Mouse (Mus musculus): ENCODE measurements around the gene St7. TPM values are rescaled to one million over a fixed set of nuclear protein-coding genes. Genes with fewer than 3 reads are reported as not detected.

The St7 gene
- polyA plus RNA-seq, 1 experiment from 2014 or later: 19.7 TPM

DNA sequence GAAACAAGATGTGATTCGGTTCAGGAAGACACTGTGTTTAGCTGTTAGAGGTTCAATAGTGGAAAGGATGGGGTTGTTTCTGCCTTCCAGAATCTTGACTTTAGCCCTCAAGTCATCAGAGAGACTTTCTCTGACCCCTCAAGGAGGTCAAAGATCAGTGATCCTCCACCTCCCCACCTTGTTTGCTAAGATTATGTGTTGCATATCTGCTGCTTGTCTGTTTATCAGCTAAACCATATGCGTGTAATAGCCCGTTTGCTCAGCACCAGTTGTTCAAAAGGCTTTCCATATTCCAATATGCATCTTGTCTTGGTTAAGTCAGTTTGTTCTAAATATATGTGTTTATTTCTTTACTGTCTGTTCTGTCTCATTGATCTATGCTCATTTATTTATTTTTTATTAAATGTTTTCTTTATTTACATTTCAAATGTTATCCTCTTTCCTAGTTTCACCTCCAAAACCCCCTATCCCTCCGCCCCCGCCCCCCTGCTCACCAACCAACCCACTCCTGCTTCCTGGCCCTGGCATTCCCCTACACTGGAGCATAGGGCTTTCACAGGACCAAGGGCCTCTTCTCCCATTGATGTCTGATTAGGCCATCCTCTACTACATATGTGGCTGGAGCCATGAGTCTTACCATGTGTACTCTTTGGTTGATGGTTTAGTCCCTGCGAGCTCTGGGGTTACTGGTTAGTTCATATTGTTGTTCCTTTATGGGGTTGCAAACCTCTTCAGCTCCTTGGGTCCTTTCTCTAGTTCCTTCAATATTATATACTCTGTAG, 84.5 kb downstream of the St7 start:
- H3K36me3 ChIP-seq: no peaks in the 10 kb centered on the region
- no peaks in the 10 kb centered on the region for H3K9me3 ChIP-seq (replicated peaks)
- no peak overlapping the region for H3K27ac ChIP-seq
- WGBS: 97% methylated on average over 6 of the region's 6 CpGs
- no peaks in the 10 kb centered on the region for H3K4me1 ChIP-seq
- DNase-seq (ENCODE audit: low spot score): no peak
- H3K27me3 ChIP-seq (ENCODE audit: low read depth, poor library complexity, severe bottlenecking): no peaks in the 10 kb centered on the region
- H3K4me3 ChIP-seq: no peak overlapping the region

DNA sequence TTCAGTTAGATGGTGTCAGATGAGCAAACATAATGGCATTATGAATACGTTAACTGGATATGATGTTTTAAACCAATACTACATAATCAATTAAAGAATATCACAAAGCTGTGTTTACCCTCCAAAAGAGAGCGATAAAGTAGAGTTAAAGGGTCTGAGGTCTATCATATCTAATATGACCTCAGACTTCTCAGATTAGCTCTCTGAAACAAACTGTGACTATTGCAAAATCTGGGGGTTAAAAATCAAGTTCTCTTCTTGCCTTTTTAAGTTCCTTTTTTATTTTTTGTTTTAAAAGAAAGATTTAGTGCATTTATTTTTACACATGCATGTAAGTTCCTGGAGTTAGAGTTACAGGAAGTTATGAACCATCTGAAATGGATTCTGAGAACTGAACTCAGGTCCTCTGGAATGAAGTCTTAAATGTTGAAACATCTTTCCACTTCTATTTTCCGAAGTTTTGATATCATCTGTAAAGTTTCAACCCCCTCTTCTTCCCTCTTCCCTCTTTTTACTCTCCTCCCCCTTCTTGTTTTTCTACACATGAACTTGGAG, 86.0 kb downstream of the St7 start:
- no peak for DNase-seq (ENCODE audit: low spot score)
- Histone ChIP-seq H3K27me3 (ENCODE audit: low read depth, poor library complexity, severe bottlenecking) (no peaks in the 10 kb centered on the region), H3K36me3 (no peaks in the 10 kb centered on the region), H3K4me3 (no peak overlapping the region), H3K27ac (no peak overlapping the region), H3K9me3 (replicated peaks) (no peaks in the 10 kb centered on the region), H3K4me1 (no peaks in the 10 kb centered on the region)
- 91% methylated on average over 3 of the region's 3 CpGs for WGBS

DNA sequence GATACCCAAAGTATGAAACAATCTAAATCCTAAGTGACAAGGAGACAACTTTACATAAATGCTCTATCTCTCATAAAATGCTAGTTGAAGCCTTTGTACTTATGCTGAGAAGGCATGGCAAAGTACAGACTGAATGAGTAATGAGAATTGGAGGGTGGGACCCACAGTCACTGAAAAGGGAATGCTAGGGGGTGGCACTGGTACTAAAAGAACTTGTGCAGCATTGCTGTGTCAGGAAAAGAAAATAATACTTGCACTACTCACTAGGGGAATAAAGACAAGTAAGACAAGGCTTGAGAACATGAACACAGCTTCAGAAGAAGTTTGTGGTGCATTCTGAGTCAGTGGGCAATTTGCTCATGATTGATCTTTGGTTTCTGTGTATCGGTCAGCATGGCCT, 90.8 kb downstream of the St7 start:
- Histone ChIP-seq H3K4me3 (no peak overlapping the region), H3K27ac (no peak overlapping the region), H3K27me3 (ENCODE audit: low read depth, poor library complexity, severe bottlenecking) (no peaks in the 10 kb centered on the region), H3K4me1 (0 out of 2 replicates have a peak, but pooled peaks cover 5% of the 10 kb centered on the region), H3K9me3 (replicated peaks) (no peaks in the 10 kb centered on the region), H3K36me3 (no peaks in the 10 kb centered on the region)
- 87% methylated on average over 1 of the region's 1 CpGs for WGBS
- DNase-seq (ENCODE audit: low spot score): no peak

DNA sequence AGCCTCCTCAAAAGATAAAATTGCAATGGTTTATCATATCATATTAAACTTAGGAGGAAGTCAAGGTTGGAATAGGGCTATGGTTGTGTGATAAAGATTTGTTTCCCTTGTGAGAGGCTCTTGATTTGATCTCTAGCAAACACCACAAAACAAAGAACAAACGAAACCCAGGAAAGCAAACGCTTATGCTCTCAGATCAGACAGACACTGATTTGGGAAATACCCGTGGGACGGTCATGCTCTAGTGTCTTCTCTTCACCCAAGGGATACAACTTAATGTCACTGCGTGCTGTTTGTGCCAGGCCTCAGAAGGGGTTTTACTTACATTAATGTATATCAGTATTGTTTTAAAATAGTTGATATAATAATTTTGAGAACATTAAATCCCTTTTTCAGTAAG, 91.8 kb downstream of the St7 start:
- no peak for DNase-seq (ENCODE audit: low spot score)
- H3K27me3 ChIP-seq (ENCODE audit: low read depth, poor library complexity, severe bottlenecking): no peaks in the 10 kb centered on the region
- 95% methylated on average over 5 of the region's 5 CpGs for WGBS
- no peaks in the 10 kb centered on the region for H3K36me3 ChIP-seq
- no peak overlapping the region for H3K27ac ChIP-seq
- H3K9me3 ChIP-seq (replicated peaks): no peaks in the 10 kb centered on the region
- H3K4me1 ChIP-seq: 0 out of 2 replicates have a peak, but pooled peaks cover 5% of the 10 kb centered on the region
- no peak overlapping the region for H3K4me3 ChIP-seq

DNA sequence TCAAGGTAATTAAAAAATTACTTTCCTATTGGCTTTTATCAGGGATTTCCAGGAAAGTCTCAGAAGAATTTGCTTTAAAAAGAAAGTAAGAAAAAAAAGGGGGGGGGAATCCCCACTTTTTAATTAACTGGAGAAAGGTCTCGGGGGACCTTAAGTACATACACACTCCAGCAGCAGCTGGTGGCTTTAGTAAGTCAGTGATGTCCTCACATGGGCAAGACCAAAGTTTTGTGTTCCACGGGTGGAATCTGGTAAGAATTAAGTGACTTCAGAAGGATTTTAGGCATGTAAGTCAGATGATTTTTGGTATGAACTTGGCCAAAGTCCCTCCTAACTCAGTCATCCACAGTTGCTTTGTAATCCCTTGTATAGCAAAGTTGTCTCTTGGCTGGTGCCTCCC, 92.5 kb downstream of the St7 start:
- no peak overlapping the region for H3K4me3 ChIP-seq
- no peak for DNase-seq (ENCODE audit: low spot score)
- H3K4me1 ChIP-seq: 0 out of 2 replicates have a peak, but pooled peaks cover 5% of the 10 kb centered on the region
- 67% methylated on average over 2 of the region's 2 CpGs for WGBS
- no peaks in the 10 kb centered on the region for H3K9me3 ChIP-seq (replicated peaks)
- H3K27me3 ChIP-seq (ENCODE audit: low read depth, poor library complexity, severe bottlenecking): no peaks in the 10 kb centered on the region
- H3K27ac ChIP-seq: no peak overlapping the region
- no peaks in the 10 kb centered on the region for H3K36me3 ChIP-seq

DNA sequence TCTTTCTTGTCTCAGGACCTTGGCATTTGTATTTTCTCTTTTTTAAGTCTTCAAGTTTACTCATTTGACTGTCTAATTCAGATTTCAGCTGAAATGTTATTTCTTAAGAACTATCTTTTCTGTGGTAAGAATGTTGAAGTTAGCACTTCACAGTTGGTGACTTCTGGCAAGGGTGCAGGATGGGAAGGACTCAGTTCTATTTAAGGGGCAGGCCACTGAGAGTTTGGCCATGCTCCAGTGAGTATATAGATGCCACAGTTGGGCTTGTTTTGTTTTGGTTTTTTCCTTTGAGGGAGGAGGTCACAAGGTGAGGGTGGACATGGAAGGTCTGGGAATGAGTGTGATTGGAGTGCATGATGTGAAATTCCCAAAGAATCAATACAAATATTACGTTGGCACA, 95.1 kb downstream of the St7 start:
- Histone ChIP-seq H3K27me3 (ENCODE audit: low read depth, poor library complexity, severe bottlenecking) (no peaks in the 10 kb centered on the region), H3K27ac (no peak overlapping the region), H3K4me1 (0 out of 2 replicates have a peak, but pooled peaks cover 5% of the 10 kb centered on the region), H3K4me3 (no peak overlapping the region), H3K36me3 (no peaks in the 10 kb centered on the region), H3K9me3 (replicated peaks) (no peaks in the 10 kb centered on the region)
- DNase-seq (ENCODE audit: low spot score): no peak
- WGBS: 96% methylated on average over 1 of the region's 1 CpGs

DNA sequence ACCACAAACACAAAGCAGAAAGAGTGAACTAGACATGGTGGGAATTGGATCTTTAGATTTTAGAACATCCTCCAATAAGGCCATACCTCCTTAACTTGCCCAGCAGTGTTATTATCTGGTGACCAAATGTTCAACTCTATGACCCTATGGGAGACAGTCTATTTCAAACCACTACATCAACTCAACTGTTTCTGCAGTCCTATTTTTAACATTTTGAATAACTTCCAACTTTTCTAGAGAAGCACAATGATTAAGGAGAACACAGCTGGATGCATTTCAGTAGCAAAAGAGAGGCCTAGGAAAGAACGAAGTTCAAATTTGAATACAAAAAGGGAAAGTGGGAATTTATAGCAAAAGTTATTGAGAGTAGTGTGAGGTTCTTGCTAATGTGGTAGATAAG, 97.5 kb downstream of the St7 start:
- Histone ChIP-seq H3K36me3 (no peaks in the 10 kb centered on the region), H3K27ac (no peak overlapping the region), H3K9me3 (replicated peaks) (no peaks in the 10 kb centered on the region), H3K27me3 (ENCODE audit: low read depth, poor library complexity, severe bottlenecking) (no peaks in the 10 kb centered on the region), H3K4me3 (no peak overlapping the region), H3K4me1 (0 out of 2 replicates have a peak, but pooled peaks cover 3% of the 10 kb centered on the region)
- WGBS: 85% methylated on average over 1 of the region's 1 CpGs
- no peak for DNase-seq (ENCODE audit: low spot score)

DNA sequence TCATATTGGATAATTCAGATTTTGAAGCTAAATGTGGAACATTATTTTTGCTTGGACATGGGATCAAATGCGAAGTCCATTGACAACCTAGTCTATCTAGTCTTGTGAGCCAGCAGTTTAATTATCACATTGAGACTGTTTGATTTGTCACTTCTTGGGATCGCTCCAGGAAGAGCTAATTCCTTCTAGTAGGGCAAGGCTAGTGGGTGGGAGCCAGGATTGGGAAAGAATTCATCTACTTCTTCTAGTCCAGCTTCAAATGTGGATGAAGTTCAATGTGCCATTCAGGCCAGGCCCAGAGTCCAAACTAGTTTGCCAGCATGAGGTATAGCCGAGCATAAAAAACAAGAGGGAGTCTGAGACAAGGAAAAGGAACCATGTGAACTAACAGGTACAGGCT, 100.7 kb downstream of the St7 start:
- no peak overlapping the region for H3K27ac ChIP-seq
- H3K36me3 ChIP-seq: no peaks in the 10 kb centered on the region
- H3K4me3 ChIP-seq: no peak overlapping the region
- no peaks in the 10 kb centered on the region for H3K4me1 ChIP-seq
- H3K27me3 ChIP-seq (ENCODE audit: low read depth, poor library complexity, severe bottlenecking): no peaks in the 10 kb centered on the region
- no peaks in the 10 kb centered on the region for H3K9me3 ChIP-seq (replicated peaks)
- WGBS: 90% methylated on average over 3 of the region's 3 CpGs
- DNase-seq (ENCODE audit: low spot score): no peak

DNA sequence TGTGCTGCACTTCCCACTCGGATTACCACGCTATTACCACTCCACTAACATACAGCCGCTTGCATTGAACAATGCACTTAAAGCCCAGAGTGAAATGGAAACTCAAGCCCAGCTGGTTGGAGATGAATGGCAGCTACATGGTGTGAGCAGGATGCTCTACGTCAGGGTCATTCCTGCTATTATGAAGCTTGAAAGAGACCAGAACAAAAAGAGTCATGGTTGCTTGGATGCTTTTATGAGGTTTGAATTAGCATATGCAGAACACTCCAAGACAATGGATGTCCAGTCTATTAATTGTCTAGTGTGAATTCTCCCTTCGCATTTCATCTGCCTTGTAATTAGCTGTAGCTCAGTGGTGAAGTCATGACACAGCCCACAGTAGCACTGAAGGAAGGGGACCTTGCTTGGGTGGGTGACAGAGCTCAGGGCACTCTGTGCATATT, 104.6 kb downstream of the St7 start:
- Histone ChIP-seq H3K4me1 (no peaks in the 10 kb centered on the region), H3K27me3 (ENCODE audit: low read depth, poor library complexity, severe bottlenecking) (no peaks in the 10 kb centered on the region), H3K4me3 (no peak overlapping the region), H3K9me3 (replicated peaks) (no peaks in the 10 kb centered on the region), H3K36me3 (no peaks in the 10 kb centered on the region), H3K27ac (no peak overlapping the region)
- 90% methylated on average over 5 of the region's 5 CpGs for WGBS
- no peak for DNase-seq (ENCODE audit: low spot score)

DNA sequence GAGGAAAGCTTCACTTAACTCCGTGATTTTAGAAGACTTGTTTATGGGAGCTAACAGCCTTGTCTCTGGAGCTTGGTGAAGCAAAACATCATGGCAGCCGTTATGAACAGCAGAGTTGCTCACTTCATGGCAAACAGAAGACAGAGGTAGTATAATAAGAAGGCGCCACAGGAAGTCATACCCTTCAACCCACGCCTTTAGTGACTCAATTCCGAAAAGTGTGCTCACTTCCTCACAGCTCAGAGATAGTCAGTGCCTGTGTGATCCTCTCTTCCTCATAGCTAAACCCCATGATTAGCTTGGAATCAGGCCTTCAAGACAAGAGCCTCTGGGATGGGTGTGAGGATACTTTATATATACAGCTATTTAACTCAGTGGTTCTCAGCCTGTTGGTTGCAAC, 108.0 kb downstream of the St7 start:
- H3K4me1 ChIP-seq: no peaks in the 10 kb centered on the region
- no peaks in the 10 kb centered on the region for H3K9me3 ChIP-seq (replicated peaks)
- 86% methylated on average over 5 of the region's 5 CpGs for WGBS
- H3K27me3 ChIP-seq (ENCODE audit: low read depth, poor library complexity, severe bottlenecking): no peaks in the 10 kb centered on the region
- H3K27ac ChIP-seq: no peak overlapping the region
- no peak for DNase-seq (ENCODE audit: low spot score)
- H3K36me3 ChIP-seq: no peaks in the 10 kb centered on the region
- no peak overlapping the region for H3K4me3 ChIP-seq

DNA sequence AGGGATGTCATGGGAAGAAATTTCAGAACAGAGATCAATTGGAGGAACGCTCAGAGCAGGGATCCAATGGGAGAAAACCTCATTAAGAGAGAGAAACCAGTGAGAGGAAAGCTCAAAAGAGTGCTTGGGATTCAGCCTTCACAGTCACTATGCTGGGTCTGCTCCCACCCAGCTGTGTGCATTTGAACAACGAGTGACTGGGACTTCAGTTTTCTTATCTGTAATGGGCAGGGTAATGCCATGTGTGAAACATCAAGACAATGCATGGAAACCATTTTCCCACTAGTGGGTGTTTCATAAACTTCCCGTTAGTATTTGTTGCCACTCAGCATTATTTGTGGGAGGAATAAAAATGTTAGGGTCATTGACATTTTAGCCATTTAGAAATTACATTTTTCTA, 111.7 kb downstream of the St7 start:
- H3K27ac ChIP-seq: no peak overlapping the region
- peaks cover 8% of the 10 kb centered on the region for H3K4me1 ChIP-seq
- DNase-seq (ENCODE audit: low spot score): no peak
- H3K9me3 ChIP-seq (replicated peaks): no peaks in the 10 kb centered on the region
- H3K4me3 ChIP-seq: no peak overlapping the region
- 85% methylated on average over 3 of the region's 3 CpGs for WGBS
- H3K27me3 ChIP-seq (ENCODE audit: low read depth, poor library complexity, severe bottlenecking): no peaks in the 10 kb centered on the region
- no peaks in the 10 kb centered on the region for H3K36me3 ChIP-seq

DNA sequence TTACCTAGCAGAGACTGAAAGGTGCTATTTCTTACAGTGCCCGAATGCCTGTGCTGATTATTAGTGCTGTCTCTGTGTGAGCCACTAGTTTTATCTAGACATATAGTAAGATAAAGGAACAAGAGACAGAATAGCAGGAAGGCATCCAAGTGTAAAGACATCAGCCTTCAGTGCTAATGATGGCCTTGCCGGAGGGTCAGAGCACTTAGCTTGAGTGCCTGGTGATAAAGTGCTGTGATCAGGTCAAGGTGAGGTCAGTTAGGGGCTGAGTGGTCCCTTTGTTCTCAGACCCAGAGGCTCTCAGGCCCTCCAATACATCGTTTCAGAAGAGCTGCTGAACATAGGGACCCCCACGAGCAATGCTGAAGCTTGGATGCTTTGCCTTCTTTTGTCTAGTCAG, 113.8 kb downstream of the St7 start:
- Histone ChIP-seq H3K9me3 (replicated peaks) (no peaks in the 10 kb centered on the region), H3K27me3 (ENCODE audit: low read depth, poor library complexity, severe bottlenecking) (no peaks in the 10 kb centered on the region), H3K27ac (no peak overlapping the region), H3K36me3 (no peaks in the 10 kb centered on the region), H3K4me3 (no peak overlapping the region), H3K4me1 (peaks cover 8% of the 10 kb centered on the region)
- 11% methylated on average over 4 of the region's 4 CpGs for WGBS
- no peak for DNase-seq (ENCODE audit: low spot score)

DNA sequence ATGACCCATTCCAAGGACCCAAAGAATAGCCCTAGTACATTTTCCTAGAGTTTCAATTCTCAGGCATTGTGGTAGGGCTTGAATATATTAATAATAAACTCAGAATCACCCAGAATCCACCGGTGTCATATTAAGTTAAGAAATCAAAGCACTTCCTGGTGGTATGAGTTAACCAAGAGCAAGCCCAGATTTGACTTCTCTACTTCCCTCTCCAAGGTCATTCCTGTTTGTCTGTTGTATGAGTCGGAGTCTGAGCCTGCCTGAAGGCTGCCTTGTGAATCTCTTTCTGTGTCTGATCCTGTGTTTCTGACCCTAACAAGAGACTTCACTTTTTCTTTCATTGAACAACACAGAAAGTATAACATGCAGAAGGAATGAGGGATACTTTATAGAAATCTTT, 118.3 kb downstream of the St7 start:
- Histone ChIP-seq H3K36me3 (no peaks in the 10 kb centered on the region), H3K9me3 (replicated peaks) (no peaks in the 10 kb centered on the region), H3K27ac (no peak overlapping the region), H3K27me3 (ENCODE audit: low read depth, poor library complexity, severe bottlenecking) (no peaks in the 10 kb centered on the region), H3K4me1 (peaks cover 15% of the 10 kb centered on the region), H3K4me3 (no peak overlapping the region)
- WGBS: 85% methylated on average over 2 of the region's 2 CpGs
- no peak for DNase-seq (ENCODE audit: low spot score)
